Mouse (Mus musculus) spleen, postnatal 4 days (tissue): ENCODE results near the gene Rnf220.
A peak's percentile ranks its signal among the peaks of the same experiment; 100 is the strongest.

Experiments used
- DNase-seq, 2 experiments: peaks; one replicate each; pipeline ENCODE4 v3.0.0; 2022; ENCODE audit warnings: low spot score in 2 of 2

Rnf220 gene

GRCm38 (mm10) chr4:117438064-117438463 is 58.8 kb downstream of the Rnf220 start:
- peak in 1 of 2 experiments; percentile 59 for DNase-seq

- DNase-seq = peak in 1 of 2 experiments; percentile 58
These were observed 59.7 kb downstream of the Rnf220 start for GRCm38 (mm10) chr4:117436995-117437660.

- DNase-seq = no peak
These were observed 62.5 kb downstream of the Rnf220 start for GRCm38 (mm10) chr4:117434336-117434735.

GRCm38 (mm10) chr4:117429604-117430003 is 67.2 kb downstream of the Rnf220 start:
- DNase-seq = no peak

GRCm38 (mm10) chr4:117427540-117427939 is 69.3 kb downstream of the Rnf220 start:
- no peak for DNase-seq

- no peak for DNase-seq
These were observed 75.8 kb downstream of the Rnf220 start for GRCm38 (mm10) chr4:117421077-117421476.

- no peak for DNase-seq
These were observed 80.0 kb downstream of the Rnf220 start for GRCm38 (mm10) chr4:117416827-117417226.

- DNase-seq = no peak
These were observed 86.8 kb downstream of the Rnf220 start for GRCm38 (mm10) chr4:117410049-117410410.

- no peak for DNase-seq
These were observed 87.5 kb downstream of the Rnf220 start for GRCm38 (mm10) chr4:117409144-117410048.

- DNase-seq = no peak
These were observed 88.9 kb downstream of the Rnf220 start for GRCm38 (mm10) chr4:117407945-117408344.

GRCm38 (mm10) chr4:117405999-117406398 is 90.9 kb downstream of the Rnf220 start:
- no peak for DNase-seq

GRCm38 (mm10) chr4:117405211-117405610 is 91.6 kb downstream of the Rnf220 start:
- no peak for DNase-seq

- no peak for DNase-seq
These were observed 93.4 kb downstream of the Rnf220 start for GRCm38 (mm10) chr4:117403411-117403810.

- DNase-seq = no peak
These were observed 99.7 kb downstream of the Rnf220 start for GRCm38 (mm10) chr4:117397128-117397527.

GRCm38 (mm10) chr4:117393027-117393426 is 103.8 kb downstream of the Rnf220 start:
- no peak for DNase-seq

- no peak for DNase-seq
These were observed 104.5 kb downstream of the Rnf220 start for GRCm38 (mm10) chr4:117392391-117392790.

GRCm38 (mm10) chr4:117391966-117392365 is 104.9 kb downstream of the Rnf220 start:
- DNase-seq = no peak

- DNase-seq = no peak
These were observed 105.7 kb downstream of the Rnf220 start for GRCm38 (mm10) chr4:117390850-117391795.

GRCm38 (mm10) chr4:117389264-117390054 is 107.4 kb downstream of the Rnf220 start:
- no peak for DNase-seq

- no peak for DNase-seq
These were observed 111.6 kb downstream of the Rnf220 start for GRCm38 (mm10) chr4:117385247-117385646.

- DNase-seq = no peak
These were observed 115.0 kb downstream of the Rnf220 start for GRCm38 (mm10) chr4:117381846-117382245.
